Mouse (Mus musculus): ENCODE results near the gene Ugt1a8. TPM values are rescaled to one million over a fixed set of nuclear protein-coding genes. Genes with fewer than 3 reads are reported as not detected.

Ugt1a8 gene
- polyA plus RNA-seq, 1 experiment from 2014 or later = not detected

- no peak overlapping the region for H3K9ac ChIP-seq (ENCODE audit: low read length)
- ATAC-seq (ENCODE audit: low read depth) = no peak
- 54% methylated on average over 4 of the region's 4 CpGs for WGBS
- H3K4me1 ChIP-seq (replicated peaks; ENCODE audit: control insufficient read depth, insufficient read depth, low read length) = no peaks in the 10 kb centered on the region
- no peak overlapping the region for H3K27ac ChIP-seq (ENCODE audit: low read length)
- H3K36me3 ChIP-seq (ENCODE audit: control insufficient read depth, insufficient read depth, low read length) = no peaks in the 10 kb centered on the region
- no peak overlapping the region for H3K4me3 ChIP-seq (ENCODE audit: low read length)
- H3K27me3 ChIP-seq (ENCODE audit: control insufficient read depth, insufficient read depth, low read depth, low read length) = no peaks in the 10 kb centered on the region
- H3K9me3 ChIP-seq (ENCODE audit: control insufficient read depth, low read length) = peaks cover 90% of the 10 kb centered on the region
- H3K4me2 ChIP-seq (ENCODE audit: low read depth, low read length) = no peak overlapping the region
Measured at GRCm38 (mm10) chr1:88234248-88234610, 146.6 kb downstream of the Ugt1a8 start.

GRCm38 (mm10) chr1:88234646-88235045 is 147.0 kb downstream of the Ugt1a8 start:
- Histone ChIP-seq H3K9me3 (ENCODE audit: control insufficient read depth, low read length) (peaks cover 90% of the 10 kb centered on the region), H3K27ac (ENCODE audit: low read length) (no peak overlapping the region), H3K27me3 (ENCODE audit: control insufficient read depth, insufficient read depth, low read depth, low read length) (no peaks in the 10 kb centered on the region), H3K4me2 (ENCODE audit: low read depth, low read length) (no peak overlapping the region), H3K4me1 (replicated peaks; ENCODE audit: control insufficient read depth, insufficient read depth, low read length) (no peaks in the 10 kb centered on the region), H3K36me3 (ENCODE audit: control insufficient read depth, insufficient read depth, low read length) (no peaks in the 10 kb centered on the region), H3K9ac (ENCODE audit: low read length) (no peak overlapping the region), H3K4me3 (ENCODE audit: low read length) (no peak overlapping the region)
- 39% methylated on average over 5 of the region's 5 CpGs for WGBS
- ATAC-seq (ENCODE audit: low read depth) = no peak

- Histone ChIP-seq H3K36me3 (ENCODE audit: control insufficient read depth, insufficient read depth, low read length) (no peaks in the 10 kb centered on the region), H3K9me3 (ENCODE audit: control insufficient read depth, low read length) (peaks cover 90% of the 10 kb centered on the region), H3K4me1 (replicated peaks; ENCODE audit: control insufficient read depth, insufficient read depth, low read length) (no peaks in the 10 kb centered on the region), H3K4me2 (ENCODE audit: low read depth, low read length) (no peak overlapping the region), H3K27me3 (ENCODE audit: control insufficient read depth, insufficient read depth, low read depth, low read length) (no peaks in the 10 kb centered on the region), H3K27ac (ENCODE audit: low read length) (no peak overlapping the region), H3K9ac (ENCODE audit: low read length) (no peak overlapping the region), H3K4me3 (ENCODE audit: low read length) (no peak overlapping the region)
- WGBS = 58% methylated on average over 11 of the region's 11 CpGs
- ATAC-seq (ENCODE audit: low read depth) = no peak
Measured at GRCm38 (mm10) chr1:88235046-88235893, 147.7 kb downstream of the Ugt1a8 start.

DNA sequence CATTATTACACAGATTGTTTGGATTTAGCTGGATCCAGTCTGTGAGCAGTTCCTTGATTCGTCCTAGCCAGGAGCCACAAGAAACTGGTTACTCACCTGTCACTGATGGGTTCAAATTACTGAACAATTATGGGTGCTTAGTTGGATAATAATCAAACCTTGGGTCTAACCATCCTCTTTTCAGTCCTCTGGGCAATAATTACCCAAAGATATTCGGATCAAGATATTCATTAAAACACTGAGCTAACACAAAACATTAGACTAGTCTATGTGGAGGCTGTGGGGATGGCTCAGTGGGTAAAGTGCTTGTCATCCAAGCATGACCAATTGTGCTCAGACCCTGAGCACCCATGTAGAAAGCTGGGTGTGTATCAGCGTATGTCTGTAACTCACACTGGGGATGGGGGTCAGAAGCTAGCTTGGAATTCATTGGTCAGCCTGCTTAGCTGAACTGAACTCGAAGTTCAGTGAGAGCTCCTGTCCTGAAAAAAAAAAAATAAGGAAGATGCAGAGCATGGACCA is 148.3 kb downstream of the Ugt1a8 start:
- Histone ChIP-seq H3K4me2 (ENCODE audit: low read depth, low read length) (no peak overlapping the region), H3K36me3 (ENCODE audit: control insufficient read depth, insufficient read depth, low read length) (no peaks in the 10 kb centered on the region), H3K9ac (ENCODE audit: low read length) (no peak overlapping the region), H3K27ac (ENCODE audit: low read length) (no peak overlapping the region), H3K4me1 (replicated peaks; ENCODE audit: control insufficient read depth, insufficient read depth, low read length) (no peaks in the 10 kb centered on the region), H3K27me3 (ENCODE audit: control insufficient read depth, insufficient read depth, low read depth, low read length) (no peaks in the 10 kb centered on the region), H3K9me3 (ENCODE audit: control insufficient read depth, low read length) (peaks cover 90% of the 10 kb centered on the region), H3K4me3 (ENCODE audit: low read length) (no peak overlapping the region)
- WGBS = 58% methylated on average over 4 of the region's 4 CpGs
- ATAC-seq (ENCODE audit: low read depth) = no peak

DNA sequence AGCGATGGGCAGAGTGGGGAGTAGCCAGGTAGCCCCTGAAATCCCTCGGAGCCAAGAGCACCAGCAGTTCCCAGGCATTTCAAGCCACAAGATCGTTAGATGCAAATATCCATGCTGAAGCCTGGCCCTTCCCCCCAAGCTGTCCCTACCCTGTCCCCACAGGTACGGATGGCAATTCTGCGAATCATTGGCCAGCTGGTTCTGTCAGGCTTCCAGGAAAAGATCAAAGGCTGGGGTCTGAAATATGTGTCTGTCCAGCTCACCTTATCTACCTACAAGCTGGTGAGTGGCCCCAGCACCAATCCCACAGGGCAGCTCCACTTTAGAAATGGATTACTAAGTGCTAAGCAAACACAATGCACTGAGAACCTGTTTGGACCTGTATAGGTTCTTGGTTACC is 149.7 kb downstream of the Ugt1a8 start:
- H3K4me3 ChIP-seq (ENCODE audit: low read length) = no peak overlapping the region

GRCm38 (mm10) chr1:88238771-88239170 is 151.2 kb downstream of the Ugt1a8 start:
- 75% methylated on average over 6 of the region's 6 CpGs for WGBS
- no peaks in the 10 kb centered on the region for H3K4me1 ChIP-seq (replicated peaks; ENCODE audit: control insufficient read depth, insufficient read depth, low read length)
- no peak overlapping the region for H3K9ac ChIP-seq (ENCODE audit: low read length)
- no peak overlapping the region for H3K27ac ChIP-seq (ENCODE audit: low read length)
- H3K4me2 ChIP-seq (ENCODE audit: low read depth, low read length) = no peak overlapping the region
- no peak; the same call in 1 of the 2 replicates for ATAC-seq (ENCODE audit: low read depth)
- H3K9me3 ChIP-seq (ENCODE audit: control insufficient read depth, low read length) = peaks cover 78% of the 10 kb centered on the region
- no peaks in the 10 kb centered on the region for H3K36me3 ChIP-seq (ENCODE audit: control insufficient read depth, insufficient read depth, low read length)
- H3K27me3 ChIP-seq (ENCODE audit: control insufficient read depth, insufficient read depth, low read depth, low read length) = no peaks in the 10 kb centered on the region
- H3K4me3 ChIP-seq (ENCODE audit: low read length) = no peak overlapping the region

More for the DNA sequence above, 149.7 kb downstream of the Ugt1a8 start:
- 70% methylated on average over 5 of the region's 5 CpGs for WGBS
- Histone ChIP-seq H3K9me3 (ENCODE audit: control insufficient read depth, low read length) (peaks cover 81% of the 10 kb centered on the region), H3K4me2 (ENCODE audit: low read depth, low read length) (no peak overlapping the region), H3K27me3 (ENCODE audit: control insufficient read depth, insufficient read depth, low read depth, low read length) (no peaks in the 10 kb centered on the region), H3K36me3 (ENCODE audit: control insufficient read depth, insufficient read depth, low read length) (no peaks in the 10 kb centered on the region), H3K9ac (ENCODE audit: low read length) (no peak overlapping the region), H3K27ac (ENCODE audit: low read length) (no peak overlapping the region), H3K4me1 (replicated peaks; ENCODE audit: control insufficient read depth, insufficient read depth, low read length) (no peaks in the 10 kb centered on the region)
- ATAC-seq (ENCODE audit: low read depth) = no peak

- H3K27ac ChIP-seq (ENCODE audit: low read length) = no peak overlapping the region
- H3K4me3 ChIP-seq (ENCODE audit: low read length) = no peak overlapping the region
- H3K9ac ChIP-seq (ENCODE audit: low read length) = no peak overlapping the region
- H3K9me3 ChIP-seq (ENCODE audit: control insufficient read depth, low read length) = peaks cover 76% of the 10 kb centered on the region
- ATAC-seq (ENCODE audit: low read depth) = no peak
- H3K27me3 ChIP-seq (ENCODE audit: control insufficient read depth, insufficient read depth, low read depth, low read length) = no peaks in the 10 kb centered on the region
- H3K4me2 ChIP-seq (ENCODE audit: low read depth, low read length) = no peak overlapping the region
- 70% methylated on average over 5 of the region's 5 CpGs for WGBS
- no peaks in the 10 kb centered on the region for H3K4me1 ChIP-seq (replicated peaks; ENCODE audit: control insufficient read depth, insufficient read depth, low read length)
- no peaks in the 10 kb centered on the region for H3K36me3 ChIP-seq (ENCODE audit: control insufficient read depth, insufficient read depth, low read length)
Measured at GRCm38 (mm10) chr1:88240072-88240471, 152.5 kb downstream of the Ugt1a8 start.

GRCm38 (mm10) chr1:88240579-88240978 is 153.0 kb downstream of the Ugt1a8 start:
- H3K4me1 ChIP-seq (replicated peaks; ENCODE audit: control insufficient read depth, insufficient read depth, low read length) = no peaks in the 10 kb centered on the region
- H3K4me3 ChIP-seq (ENCODE audit: low read length) = no peak overlapping the region
- no peak overlapping the region for H3K27ac ChIP-seq (ENCODE audit: low read length)
- ATAC-seq (ENCODE audit: low read depth) = peak; percentile 3; the same call in 1 of the 2 replicates
- no peak overlapping the region for H3K9ac ChIP-seq (ENCODE audit: low read length)
- H3K4me2 ChIP-seq (ENCODE audit: low read depth, low read length) = no peak overlapping the region
- peaks cover 76% of the 10 kb centered on the region for H3K9me3 ChIP-seq (ENCODE audit: control insufficient read depth, low read length)
- H3K36me3 ChIP-seq (ENCODE audit: control insufficient read depth, insufficient read depth, low read length) = no peaks in the 10 kb centered on the region
- 61% methylated on average over 4 of the region's 4 CpGs for WGBS
- H3K27me3 ChIP-seq (ENCODE audit: control insufficient read depth, insufficient read depth, low read depth, low read length) = no peaks in the 10 kb centered on the region

- no peaks in the 10 kb centered on the region for H3K4me1 ChIP-seq (replicated peaks; ENCODE audit: control insufficient read depth, insufficient read depth, low read length)
- H3K27me3 ChIP-seq (ENCODE audit: control insufficient read depth, insufficient read depth, low read depth, low read length) = no peaks in the 10 kb centered on the region
- H3K4me2 ChIP-seq (ENCODE audit: low read depth, low read length) = no peak overlapping the region
- no peak overlapping the region for H3K9ac ChIP-seq (ENCODE audit: low read length)
- H3K36me3 ChIP-seq (ENCODE audit: control insufficient read depth, insufficient read depth, low read length) = no peaks in the 10 kb centered on the region
- no peak for ATAC-seq (ENCODE audit: low read depth)
- 59% methylated on average over 5 of the region's 5 CpGs for WGBS
- peaks cover 76% of the 10 kb centered on the region for H3K9me3 ChIP-seq (ENCODE audit: control insufficient read depth, low read length)
- no peak overlapping the region for H3K27ac ChIP-seq (ENCODE audit: low read length)
- no peak overlapping the region for H3K4me3 ChIP-seq (ENCODE audit: low read length)
Measured at GRCm38 (mm10) chr1:88243861-88244260, 156.2 kb downstream of the Ugt1a8 start.

Measured in lung, embryonic 16.5 days (tissue).